Mouse (Mus musculus) embryonic facial prominence, embryonic 15.5 days (tissue): ENCODE data around the gene Cyp11a1. TPM values are rescaled to one million over a fixed set of nuclear protein-coding genes. Genes with fewer than 3 reads are reported as not detected.
A peak's percentile ranks its signal among the peaks of the same experiment; 100 is the strongest.

Experiments
- ATAC-seq: fragments of 200-750 bp; cut with Nextera tagmentation; 2 replicates; pipeline ENCODE4 v1.8.0; 2017; ENCODE audit warnings: low read depth, moderate TSS enrichment; ENCODE audit not compliant: insufficient number of reproducible peaks, low FRiP score, low TSS enrichment
- H3K27ac ChIP-seq: fragments of 300-500 bp; sonication (generic); replicated peaks from 2 replicates; pipeline ENCODE4 v1.5.1; 2015; ENCODE audit warnings: mild to moderate bottlenecking, inconsistent platforms
- H3K27me3 ChIP-seq: fragments of 300-500 bp; sonication (generic); 2 replicates; pipeline ENCODE4 v1.6.1; 2015; ENCODE audit warnings: inconsistent platforms
- H3K36me3 ChIP-seq: fragments of 300-500 bp; sonication (generic); 2 replicates; pipeline ENCODE4 v1.6.1; 2015; ENCODE audit warnings: mild to moderate bottlenecking, inconsistent platforms
- H3K4me1 ChIP-seq: fragments of 300-500 bp; sonication (generic); 2 replicates; pipeline ENCODE4 v1.6.1; 2015; ENCODE audit warnings: inconsistent platforms
- H3K4me2 ChIP-seq: fragments of 300-500 bp; sonication (generic); replicated peaks from 2 replicates; pipeline ENCODE4 v1.6.1; 2015; ENCODE audit warnings: mild to moderate bottlenecking, inconsistent platforms
- H3K4me3 ChIP-seq: fragments of 300-500 bp; sonication (generic); replicated peaks from 2 replicates; pipeline ENCODE4 v1.5.1; 2015; ENCODE audit warnings: mild to moderate bottlenecking, inconsistent platforms
- H3K9ac ChIP-seq: fragments of 300-500 bp; sonication (generic); 2 replicates; pipeline ENCODE4 v1.6.1; 2015; ENCODE audit warnings: inconsistent platforms
- H3K9me3 ChIP-seq: fragments of 300-500 bp; sonication (generic); replicated peaks from 2 replicates; pipeline ENCODE4 v1.6.1; 2016; ENCODE audit warnings: inconsistent platforms
- WGBS: fragments of 180-500 bp; shearing (Covaris S2); methylation state at CpG from one replicate; pipeline ENCODE4 v1.1.7; 2015; 5-methylcytosine and 5-hydroxymethylcytosine counted together
- polyA plus RNA-seq: library from polyadenylated mRNA; unstranded; fragments of >200 nt; fragmentation: Nextera tagmentation; extraction: Ambion mirVana; gene quantifications from 2 replicates; pipeline ENCODE4 v1.2.1, GENCODE M21; 2015

Cyp11a1 gene
- polyA plus RNA-seq, 1 experiment from 2014 or later = 9.8 TPM

DNA sequence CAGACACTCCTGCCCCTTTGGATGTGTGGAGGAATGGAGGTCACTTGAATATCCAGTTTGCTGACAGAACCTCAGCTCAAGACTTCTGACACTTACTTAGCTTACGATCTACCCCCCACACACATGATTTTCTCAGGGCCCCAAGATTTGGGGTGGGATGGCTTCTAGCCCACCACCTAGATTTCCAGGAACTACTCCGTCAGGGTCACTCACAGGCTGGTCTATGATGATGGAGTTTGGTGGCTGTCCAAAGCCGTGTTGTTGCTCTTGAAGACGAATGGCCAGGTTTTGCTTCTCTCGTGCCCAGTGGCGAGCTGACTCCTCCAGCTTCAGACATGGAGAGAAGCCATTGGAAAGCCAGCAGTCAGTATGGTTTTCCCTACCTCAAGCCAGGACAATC lies 23.4 kb downstream of the Cyp11a1 start:
- Histone ChIP-seq H3K36me3 (no peaks in the 10 kb centered on the region), H3K27me3 (no peaks in the 10 kb centered on the region), H3K4me1 (no peaks in the 10 kb centered on the region), H3K4me3 (no peak overlapping the region), H3K9ac (no peak overlapping the region), H3K4me2 (no peak overlapping the region), H3K9me3 (no peaks in the 10 kb centered on the region), H3K27ac (no peak overlapping the region)
- 85% methylated on average over 6 of the region's 6 CpGs for WGBS
- ATAC-seq = no peak

DNA sequence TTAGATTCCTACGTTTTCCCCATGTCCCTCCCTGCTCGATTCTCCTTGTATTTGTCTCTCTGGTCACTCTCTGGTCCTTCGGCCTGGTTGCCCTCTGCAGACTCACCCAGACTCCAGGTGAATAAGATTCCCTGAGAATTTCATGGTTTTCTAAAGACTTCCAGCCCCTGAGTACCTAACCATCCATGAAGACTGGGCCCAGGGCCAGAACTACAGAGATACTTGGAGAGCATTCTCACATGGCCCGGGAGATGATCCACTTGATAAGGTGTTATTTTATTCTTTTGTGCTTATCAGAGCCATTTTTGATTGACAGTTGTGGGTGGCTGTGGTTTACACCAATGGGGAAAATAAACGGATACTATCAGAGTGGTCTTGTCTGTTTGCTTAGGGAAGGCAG lies 25.7 kb downstream of the Cyp11a1 start:
- H3K4me3 ChIP-seq = no peak overlapping the region
- WGBS = 64% methylated on average over 5 of the region's 5 CpGs

DNA sequence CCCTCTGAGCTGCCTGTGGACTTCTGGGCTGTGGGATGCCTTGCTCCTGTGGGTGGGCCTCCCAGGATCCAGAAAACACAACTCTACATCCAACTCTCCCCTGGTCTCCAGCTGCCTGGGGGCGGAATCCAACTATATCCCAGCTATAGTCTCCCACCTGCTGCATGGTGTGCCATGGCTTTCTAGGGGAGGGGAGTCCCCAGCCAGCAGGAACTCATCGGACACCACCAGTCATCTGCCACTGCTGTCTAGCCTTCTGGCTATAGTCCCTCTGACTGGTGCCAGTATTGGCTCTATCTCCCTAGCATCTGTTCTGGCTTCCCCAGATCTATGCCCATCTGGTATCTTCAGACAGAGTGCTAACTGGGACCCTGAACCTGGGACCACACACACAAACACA lies 29.3 kb downstream of the Cyp11a1 start:
- Histone ChIP-seq H3K27ac (no peak overlapping the region), H3K4me3 (no peak overlapping the region), H3K36me3 (no peaks in the 10 kb centered on the region), H3K4me2 (no peak overlapping the region), H3K4me1 (no peaks in the 10 kb centered on the region), H3K27me3 (peaks cover 20% of the 10 kb centered on the region), H3K9me3 (no peaks in the 10 kb centered on the region), H3K9ac (no peak overlapping the region)
- 70% methylated on average over 2 of the region's 2 CpGs for WGBS
- ATAC-seq = no peak

More for the DNA sequence above, 25.7 kb downstream of the Cyp11a1 start:
- no peak overlapping the region for H3K9ac ChIP-seq
- no peaks in the 10 kb centered on the region for H3K36me3 ChIP-seq
- H3K4me1 ChIP-seq = no peaks in the 10 kb centered on the region
- no peaks in the 10 kb centered on the region for H3K9me3 ChIP-seq
- H3K27me3 ChIP-seq = peaks cover 4% of the 10 kb centered on the region; the same call in 1 of the 2 replicates
- H3K27ac ChIP-seq = no peak overlapping the region
- H3K4me2 ChIP-seq = no peak overlapping the region
- no peak for ATAC-seq

DNA sequence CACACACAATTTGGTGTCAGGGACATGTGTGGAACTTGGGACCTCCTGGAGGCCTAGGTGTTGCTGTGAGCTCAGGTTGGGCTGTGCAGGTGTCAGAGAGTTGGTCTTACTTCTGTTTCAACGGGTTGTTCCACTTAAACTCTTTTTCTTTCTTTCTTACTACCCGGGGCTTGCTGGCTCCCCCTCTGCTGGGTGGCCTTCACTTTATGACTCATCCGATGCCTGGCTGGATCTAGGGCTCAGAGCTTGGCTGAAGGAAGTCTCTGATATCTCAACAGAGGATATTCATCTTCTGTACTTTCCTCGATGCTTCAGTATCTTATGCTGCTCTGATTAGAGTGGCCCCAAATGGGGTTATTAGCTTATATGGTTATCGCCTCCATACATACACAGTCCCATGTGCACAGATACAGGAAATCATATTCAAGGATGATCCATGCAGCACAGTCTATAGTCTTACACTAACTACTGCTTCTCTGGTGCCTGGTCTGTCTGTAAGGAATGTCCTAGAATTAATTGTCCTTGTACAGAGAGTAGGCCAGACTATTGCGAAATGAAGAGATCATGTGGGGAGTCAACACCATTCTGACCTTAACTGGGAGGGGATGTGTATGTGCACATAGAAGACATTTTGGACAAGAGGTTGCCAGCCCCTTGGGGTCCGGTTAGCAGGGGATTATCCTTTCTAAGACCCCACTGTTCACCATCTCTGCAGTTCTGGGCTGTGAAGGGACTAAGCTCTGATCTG lies 29.9 kb downstream of the Cyp11a1 start:
- H3K9me3 ChIP-seq = no peaks in the 10 kb centered on the region
- peaks cover 20% of the 10 kb centered on the region for H3K27me3 ChIP-seq
- no peak for ATAC-seq
- H3K36me3 ChIP-seq = no peaks in the 10 kb centered on the region
- 65% methylated on average over 7 of the region's 7 CpGs for WGBS
- no peaks in the 10 kb centered on the region for H3K4me1 ChIP-seq
- H3K4me2 ChIP-seq = no peak overlapping the region
- H3K9ac ChIP-seq = no peak overlapping the region
- no peak overlapping the region for H3K27ac ChIP-seq
- H3K4me3 ChIP-seq = no peak overlapping the region

DNA sequence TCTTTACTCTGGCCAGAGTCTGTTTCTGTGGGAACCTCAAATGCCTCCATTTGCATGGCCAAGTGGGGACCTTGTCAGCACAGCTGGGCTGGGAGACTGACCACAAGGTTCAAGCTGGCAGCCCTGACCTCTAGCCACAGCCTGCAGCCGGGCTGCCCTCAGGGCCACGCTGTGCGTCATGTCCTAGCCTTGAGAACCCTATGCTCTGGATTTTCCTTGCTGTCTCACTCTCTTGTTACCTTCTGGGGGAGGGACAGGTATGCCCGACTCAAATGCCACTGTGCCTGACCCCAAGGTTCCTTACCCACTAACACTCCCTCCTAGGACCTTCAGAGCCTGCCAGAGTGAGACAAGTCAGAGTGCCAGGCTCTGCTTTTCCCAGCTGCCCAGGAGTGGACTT lies 30.8 kb downstream of the Cyp11a1 start:
- no peak overlapping the region for H3K9ac ChIP-seq
- H3K4me3 ChIP-seq = no peak overlapping the region
- no peaks in the 10 kb centered on the region for H3K4me1 ChIP-seq
- H3K36me3 ChIP-seq = no peaks in the 10 kb centered on the region
- no peak overlapping the region for H3K27ac ChIP-seq
- no peaks in the 10 kb centered on the region for H3K9me3 ChIP-seq
- H3K4me2 ChIP-seq = no peak overlapping the region
- WGBS = 64% methylated on average over 4 of the region's 4 CpGs
- H3K27me3 ChIP-seq = peaks cover 20% of the 10 kb centered on the region
- no peak for ATAC-seq

DNA sequence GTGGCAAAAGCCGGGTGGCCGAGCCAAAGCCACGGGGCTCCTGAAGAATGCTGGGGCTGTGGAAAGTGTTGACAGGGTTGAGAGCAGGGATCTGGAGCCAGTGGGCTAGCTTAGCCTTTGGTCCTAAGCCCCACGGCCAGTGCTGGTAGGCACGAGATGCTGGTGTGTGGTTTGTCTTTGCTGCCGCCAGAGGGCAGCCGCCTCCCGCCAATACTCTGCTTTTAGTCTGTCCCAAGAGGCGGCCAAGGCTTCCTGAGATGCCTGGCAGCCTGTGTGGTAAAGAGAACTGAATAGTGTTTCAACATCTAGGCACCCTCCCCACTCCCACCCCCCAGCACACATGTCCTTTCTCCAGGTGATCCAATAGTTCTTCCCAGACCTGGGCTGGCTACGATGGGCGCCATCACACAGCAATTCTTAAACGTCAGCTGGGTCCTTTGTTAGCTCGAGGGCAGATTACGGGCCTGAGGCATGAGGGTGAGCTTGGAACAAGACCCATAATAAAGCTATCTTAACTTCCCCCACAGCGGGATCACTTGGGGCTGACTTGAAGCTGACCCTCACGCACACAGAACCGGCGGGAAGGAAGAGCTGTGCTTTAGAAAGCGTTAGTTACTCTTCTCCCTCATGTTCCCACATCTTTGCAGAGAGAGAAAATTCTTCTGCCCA lies 32.4 kb downstream of the Cyp11a1 start:
- Histone ChIP-seq H3K4me2 (no peak overlapping the region), H3K9ac (no peak overlapping the region), H3K27ac (no peak overlapping the region), H3K4me3 (no peak overlapping the region), H3K9me3 (no peaks in the 10 kb centered on the region), H3K36me3 (no peaks in the 10 kb centered on the region), H3K4me1 (no peaks in the 10 kb centered on the region), H3K27me3 (peaks cover 20% of the 10 kb centered on the region)
- 24% methylated on average over 19 of the region's 19 CpGs for WGBS
- ATAC-seq = peak; percentile 61

DNA sequence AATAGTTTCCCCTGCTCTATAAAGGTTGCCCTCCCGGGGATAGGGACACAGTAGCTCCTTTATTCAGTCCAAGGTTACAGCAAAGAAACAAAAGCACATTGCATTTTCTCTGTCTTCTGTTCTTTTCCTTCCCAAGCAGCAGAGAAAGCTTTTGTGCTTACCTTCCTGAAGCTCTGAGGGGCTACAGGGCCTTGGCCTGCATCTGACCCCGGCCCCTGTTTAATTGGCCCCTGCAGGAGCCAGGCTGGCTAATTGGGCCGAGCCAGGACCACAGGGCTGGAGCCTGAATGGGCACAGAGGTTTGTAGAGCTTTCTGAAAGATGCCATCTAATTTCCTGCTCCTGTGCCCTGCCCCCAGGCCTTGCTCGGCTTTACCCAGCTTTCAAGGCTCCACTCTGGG lies 34.8 kb downstream of the Cyp11a1 start:
- Histone ChIP-seq H3K9me3 (no peaks in the 10 kb centered on the region), H3K4me1 (no peaks in the 10 kb centered on the region), H3K27me3 (peaks cover 20% of the 10 kb centered on the region), H3K4me3 (no peak overlapping the region), H3K36me3 (no peaks in the 10 kb centered on the region), H3K4me2 (no peak overlapping the region), H3K9ac (no peak overlapping the region), H3K27ac (no peak overlapping the region)
- ATAC-seq = no peak
- WGBS = 29% methylated on average over 4 of the region's 4 CpGs

DNA sequence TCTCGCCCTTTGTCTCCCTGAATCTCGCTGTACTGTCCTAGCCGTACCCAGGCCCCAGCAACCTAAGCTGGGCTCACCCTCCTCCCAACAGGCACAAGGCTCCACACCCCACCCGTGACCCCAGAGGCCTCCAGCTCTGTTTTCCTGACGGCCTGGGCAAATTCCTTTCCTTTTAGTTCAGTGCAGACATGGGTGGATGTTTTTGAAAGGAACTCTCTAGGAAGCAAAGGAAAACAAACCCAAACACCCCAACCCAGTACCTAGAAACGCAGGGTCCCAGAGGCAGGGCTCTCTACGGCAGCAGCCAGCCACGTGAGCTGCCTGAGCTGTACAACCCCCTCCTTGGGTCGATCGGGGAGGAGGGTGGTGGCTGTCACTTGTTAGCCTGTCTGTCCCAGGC lies 36.2 kb downstream of the Cyp11a1 start:
- ATAC-seq = no peak
- H3K27me3 ChIP-seq = peaks cover 11% of the 10 kb centered on the region
- no peak overlapping the region for H3K9ac ChIP-seq
- 35% methylated on average over 10 of the region's 10 CpGs for WGBS
- no peak overlapping the region for H3K27ac ChIP-seq
- H3K4me1 ChIP-seq = no peaks in the 10 kb centered on the region
- H3K36me3 ChIP-seq = no peaks in the 10 kb centered on the region
- H3K4me3 ChIP-seq = no peak overlapping the region
- no peaks in the 10 kb centered on the region for H3K9me3 ChIP-seq
- no peak overlapping the region for H3K4me2 ChIP-seq

DNA sequence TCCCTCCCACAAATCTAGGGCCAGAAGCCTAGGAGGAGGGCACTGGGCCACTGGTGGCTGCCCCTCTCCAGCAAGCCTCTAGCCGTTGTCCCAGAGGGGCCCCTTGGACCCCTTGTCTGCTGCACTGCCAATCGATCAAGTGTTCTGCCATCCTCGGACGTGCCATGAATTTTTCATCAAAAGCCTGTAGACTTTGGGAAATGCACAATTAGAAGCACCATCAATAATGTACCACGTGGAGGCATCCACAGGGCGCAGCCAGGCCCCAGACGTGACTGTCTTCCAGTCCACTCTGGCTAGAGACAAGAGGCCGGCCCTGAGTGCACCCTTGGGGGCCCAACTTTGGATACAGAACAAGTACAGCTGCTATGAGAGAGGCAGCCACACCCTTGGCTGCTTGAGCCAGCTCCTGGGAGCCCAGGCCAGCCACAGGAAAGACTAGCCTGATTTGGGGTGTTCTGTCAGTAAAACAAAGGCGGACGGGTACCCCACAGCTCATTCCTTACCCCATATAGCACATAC lies 37.3 kb downstream of the Cyp11a1 start:
- Histone ChIP-seq H3K9ac (no peak overlapping the region), H3K36me3 (no peaks in the 10 kb centered on the region), H3K27ac (no peak overlapping the region), H3K27me3 (0 out of 2 replicates have a peak, but pooled peaks cover 5% of the 10 kb centered on the region), H3K4me1 (no peaks in the 10 kb centered on the region), H3K4me2 (no peak overlapping the region), H3K9me3 (no peaks in the 10 kb centered on the region), H3K4me3 (no peak overlapping the region)
- WGBS = 86% methylated on average over 10 of the region's 10 CpGs
- ATAC-seq = no peak

DNA sequence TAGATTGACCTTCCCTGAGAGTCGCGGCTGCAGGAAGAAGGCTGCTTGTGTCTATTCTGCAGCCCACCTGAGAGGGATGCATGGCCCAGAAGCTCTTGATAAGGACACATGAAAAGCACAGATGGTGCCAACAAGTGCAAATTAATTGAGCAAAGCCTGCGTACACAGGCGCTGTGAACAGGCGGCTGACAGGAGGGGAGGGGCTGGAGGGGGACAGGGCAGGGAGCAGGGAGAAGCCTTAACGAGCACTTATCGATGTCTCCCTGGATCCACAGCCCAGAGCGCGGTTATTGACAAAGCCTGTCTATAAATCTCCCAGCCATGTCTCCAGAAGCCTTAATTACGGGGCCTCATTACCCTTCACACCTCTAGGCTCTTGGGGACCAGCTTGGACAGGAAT lies 38.6 kb downstream of the Cyp11a1 start:
- Histone ChIP-seq H3K9me3 (no peaks in the 10 kb centered on the region), H3K4me1 (no peaks in the 10 kb centered on the region), H3K36me3 (no peaks in the 10 kb centered on the region), H3K27ac (no peak overlapping the region), H3K4me3 (no peak overlapping the region), H3K27me3 (peaks cover 11% of the 10 kb centered on the region; the same call in 1 of the 2 replicates), H3K9ac (no peak overlapping the region), H3K4me2 (no peak overlapping the region)
- ATAC-seq = no peak
- 31% methylated on average over 10 of the region's 10 CpGs for WGBS

DNA sequence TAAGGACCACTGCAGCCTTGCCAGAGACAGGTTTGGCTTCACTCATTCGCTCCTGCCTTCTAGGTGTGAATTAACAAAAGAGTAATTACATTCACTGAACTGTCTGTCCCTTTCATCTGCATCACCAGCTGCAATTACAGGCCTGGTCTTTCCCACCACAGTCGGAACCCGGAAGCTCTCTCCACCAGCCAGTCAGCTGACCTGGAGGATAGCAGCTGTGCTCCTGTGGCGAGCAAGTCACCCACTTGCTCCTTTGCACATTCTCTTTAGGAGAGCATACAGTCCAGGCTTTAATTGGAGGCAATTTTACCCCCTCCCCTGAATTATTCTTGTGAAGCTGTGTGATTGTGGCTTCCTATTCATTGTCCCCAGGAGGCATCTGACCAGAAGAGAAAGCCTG lies 39.4 kb downstream of the Cyp11a1 start:
- no peak overlapping the region for H3K9ac ChIP-seq
- no peaks in the 10 kb centered on the region for H3K36me3 ChIP-seq
- H3K4me1 ChIP-seq = no peaks in the 10 kb centered on the region
- H3K27me3 ChIP-seq = peaks cover 11% of the 10 kb centered on the region; the same call in 1 of the 2 replicates
- no peak overlapping the region for H3K27ac ChIP-seq
- H3K4me3 ChIP-seq = no peak overlapping the region
- H3K4me2 ChIP-seq = no peak overlapping the region
- no peak for ATAC-seq
- H3K9me3 ChIP-seq = no peaks in the 10 kb centered on the region
- WGBS = 38% methylated on average over 4 of the region's 4 CpGs
